In genomic region chr4:87765729-87766128, GRCm38 (mm10) we compare ENCODE assay signal across 24 mouse cellular contexts.
DNase-seq lines count a peak whose midpoint lies in the region; ATAC-seq and TF ChIP-seq lines count a peak whose summit lies in the region.
"Had no signal": no experiment of that assay in that cellular context is flagged by ENCODE, and none has a peak within 500 bp of the region (broad histone marks: within the 10 kb centered on the region; RNA-seq: fewer than 3 reads in every experiment).

No protein-coding gene starts in this region.

- 0 out of 2 replicates have a peak, but pooled peaks have one; percentile 52 for ATAC-seq in heart, embryonic 16.5 days (replicated peaks; ENCODE audit: extremely low read depth, insufficient read depth, low FRiP score)
- peak; percentile 44; the same call in 1 of the 2 replicates for ATAC-seq in lung, embryonic 16.5 days (ENCODE audit: low read depth)
- no peak; the same call in 1 of the 2 replicates for ATAC-seq in limb, embryonic 14.5 days (ENCODE audit: low FRiP score, low read depth)
- ATAC-seq: intestine, postnatal 0 days had no signal

- TF ChIP-seq EP300 in heart, adult 2 months (IDR thresholded peaks at IDR 0.05; ENCODE audit: insufficient read depth, low read depth, low read length), result no peak

- TF ChIP-seq POLR2A in heart, adult 2 months (IDR thresholded peaks at IDR 0.05; ENCODE audit: insufficient read depth, low read depth, low read length), result no peak
- TF ChIP-seq POLR2A in lung, adult 2 months (IDR thresholded peaks at IDR 0.05; ENCODE audit: borderline replicate concordance, extremely low read depth, low read depth, low read length), result no peak
- TF ChIP-seq POLR2A in limb, embryonic 14.5 days (IDR thresholded peaks at IDR 0.05; ENCODE audit: borderline replicate concordance, extremely low read depth, insufficient read depth, insufficient read length), result no peak

- WGBS in heart, embryonic 16.5 days, result 19% methylated on average over 3 of the region's 3 CpGs
- WGBS in heart, adult 2 months, result 26% methylated on average over 3 of the region's 3 CpGs
- 37% methylated on average over 3 of the region's 3 CpGs for WGBS in lung, embryonic 16.5 days
- 48% methylated on average over 3 of the region's 3 CpGs for WGBS in lung, adult 2 months
- 39% methylated on average over 3 of the region's 3 CpGs for WGBS in limb, embryonic 14.5 days

- no peak overlapping the region for H3K9ac ChIP-seq in heart, embryonic 16.5 days (ENCODE audit: low read length)
- no peak overlapping the region for H3K9ac ChIP-seq in heart, adult 2 months (ENCODE audit: low read depth, low read length)
- no peak overlapping the region for H3K9ac ChIP-seq in lung, embryonic 16.5 days (ENCODE audit: low read length)
- no peak overlapping the region for H3K9ac ChIP-seq in limb, embryonic 14.5 days (ENCODE audit: low read depth, low read length, severe bottlenecking)
- H3K9ac ChIP-seq: embryonic facial prominence, embryonic 12.5 days; forebrain, embryonic 12.5 days; hindbrain, embryonic 12.5 days; midbrain, embryonic 12.5 days; neural tube, embryonic 15.5 days had no signal

- no peaks in the 10 kb centered on the region for H3K9me3 ChIP-seq in heart, embryonic 16.5 days (replicated peaks; ENCODE audit: control insufficient read depth, low read length)
- H3K9me3 ChIP-seq in lung, embryonic 16.5 days (ENCODE audit: control insufficient read depth, low read length), result no peaks in the 10 kb centered on the region
- no peaks in the 10 kb centered on the region for H3K9me3 ChIP-seq in limb, embryonic 14.5 days (ENCODE audit: control insufficient read depth, low read length)
- H3K9me3 ChIP-seq: embryonic facial prominence, embryonic 12.5 days; forebrain, embryonic 12.5 days; hindbrain, embryonic 12.5 days; midbrain, embryonic 12.5 days; neural tube, embryonic 15.5 days had no signal

- intact Hi-C loops in gastrocnemius, adult 2 months (cut with DNase I), result no loop called here
- intact Hi-C loops in heart, adult 2 months (cut with DNase I), result no loop called here

- peak overlapping the region; percentile 51; the same call in 1 of the 2 replicates for H3K27ac ChIP-seq in gastrocnemius, adult 2 months
- peak overlapping the region; percentile 51 for H3K27ac ChIP-seq in heart, embryonic 16.5 days (ENCODE audit: low read length)
- no peak overlapping the region for H3K27ac ChIP-seq in heart, adult 2 months
- H3K27ac ChIP-seq in lung, embryonic 16.5 days (ENCODE audit: low read length), result no peak overlapping the region
- no peak overlapping the region for H3K27ac ChIP-seq in limb, embryonic 14.5 days (replicated peaks; ENCODE audit: low read depth, low read length)
- H3K27ac ChIP-seq: embryonic facial prominence, embryonic 12.5 days; forebrain, embryonic 12.5 days; hindbrain, embryonic 12.5 days; midbrain, embryonic 12.5 days; neural tube, embryonic 15.5 days; stomach, postnatal 0 days had no signal

- H3K4me3 ChIP-seq in gastrocnemius, adult 2 months, result no peak overlapping the region
- no peak overlapping the region for H3K4me3 ChIP-seq in heart, embryonic 16.5 days (ENCODE audit: low read length)
- no peak overlapping the region for H3K4me3 ChIP-seq in heart, adult 2 months
- no peak overlapping the region for H3K4me3 ChIP-seq in lung, embryonic 16.5 days (ENCODE audit: low read length)
- no peak overlapping the region for H3K4me3 ChIP-seq in lung, adult 2 months (replicated peaks; ENCODE audit: extremely low read depth, low read depth, low read length)
- H3K4me3 ChIP-seq in limb, embryonic 14.5 days (replicated peaks; ENCODE audit: low read length), result no peak overlapping the region
- H3K4me3 ChIP-seq: embryonic facial prominence, embryonic 12.5 days; erythroblast, embryonic 14.5 days; forebrain, embryonic 12.5 days; hindbrain, embryonic 12.5 days; midbrain, embryonic 12.5 days; neural tube, embryonic 15.5 days had no signal

- H3K4me2 ChIP-seq in heart, embryonic 16.5 days (ENCODE audit: low read depth, low read length), result no peak overlapping the region
- H3K4me2 ChIP-seq in lung, embryonic 16.5 days (ENCODE audit: low read depth, low read length), result no peak overlapping the region
- H3K4me2 ChIP-seq in limb, embryonic 14.5 days (replicated peaks; ENCODE audit: low read depth, low read length, severe bottlenecking), result no peak overlapping the region
- H3K4me2 ChIP-seq: embryonic facial prominence, embryonic 12.5 days; forebrain, embryonic 12.5 days; heart, embryonic 11.5 days; hindbrain, embryonic 12.5 days; midbrain, embryonic 12.5 days; neural tube, embryonic 15.5 days had no signal

- H3K4me1 ChIP-seq in heart, embryonic 16.5 days (ENCODE audit: control insufficient read depth, insufficient read depth, low read length), result peaks cover 7% of the 10 kb centered on the region
- no peaks in the 10 kb centered on the region for H3K4me1 ChIP-seq in heart, adult 2 months (ENCODE audit: control insufficient read depth, insufficient read depth, low read length)
- H3K4me1 ChIP-seq in lung, embryonic 16.5 days (replicated peaks; ENCODE audit: control insufficient read depth, insufficient read depth, low read length), result peaks cover 11% of the 10 kb centered on the region
- no peaks in the 10 kb centered on the region for H3K4me1 ChIP-seq in lung, adult 2 months (ENCODE audit: control insufficient read depth, insufficient read depth, low read length)
- peaks cover 16% of the 10 kb centered on the region for H3K4me1 ChIP-seq in limb, embryonic 14.5 days (ENCODE audit: control insufficient read depth, insufficient read depth, low read length)

- no peaks in the 10 kb centered on the region for H3K36me3 ChIP-seq in heart, embryonic 16.5 days (ENCODE audit: control insufficient read depth, insufficient read depth)
- no peaks in the 10 kb centered on the region for H3K36me3 ChIP-seq in heart, adult 2 months (ENCODE audit: control insufficient read depth, insufficient read depth, low read length)
- H3K36me3 ChIP-seq in lung, embryonic 16.5 days (ENCODE audit: control insufficient read depth, insufficient read depth, low read length), result no peaks in the 10 kb centered on the region
- no peaks in the 10 kb centered on the region for H3K36me3 ChIP-seq in limb, embryonic 14.5 days (ENCODE audit: control insufficient read depth, insufficient read depth, low read length)
- H3K36me3 ChIP-seq: embryonic facial prominence, embryonic 12.5 days; forebrain, embryonic 12.5 days; hindbrain, embryonic 12.5 days; neural tube, embryonic 15.5 days had no signal

- no peaks in the 10 kb centered on the region for H3K27me3 ChIP-seq in heart, embryonic 16.5 days (ENCODE audit: control insufficient read depth, insufficient read depth, low read length)
- no peaks in the 10 kb centered on the region for H3K27me3 ChIP-seq in heart, adult 2 months (ENCODE audit: control insufficient read depth, insufficient read depth, low read length)
- no peaks in the 10 kb centered on the region for H3K27me3 ChIP-seq in lung, embryonic 16.5 days (ENCODE audit: control insufficient read depth, insufficient read depth, low read depth, low read length)
- no peaks in the 10 kb centered on the region for H3K27me3 ChIP-seq in limb, embryonic 14.5 days (ENCODE audit: control insufficient read depth, insufficient read depth, low read length)
- H3K27me3 ChIP-seq: embryonic facial prominence, embryonic 12.5 days; forebrain, embryonic 12.5 days; hindbrain, embryonic 12.5 days; midbrain, embryonic 12.5 days; neural tube, embryonic 15.5 days had no signal

- TF ChIP-seq CTCF in gastrocnemius, adult 2 months (IDR thresholded peaks at IDR 0.05), result no peak
- TF ChIP-seq CTCF in heart, adult 2 months (IDR thresholded peaks at IDR 0.05), result no peak
- no peak for TF ChIP-seq CTCF in lung, adult 2 months (IDR thresholded peaks at IDR 0.05; ENCODE audit: insufficient read depth, low read length)

- DNase-seq in gastrocnemius, adult 2 months, result peak; percentile 30
- no peak for DNase-seq in gastrocnemius, adult 8-10 months (ENCODE audit: low spot score in 2 of 2)
- DNase-seq in heart, adult 2 months, result no peak
- DNase-seq in lung, adult 2 months, result no peak
- DNase-seq in limb, embryonic 14.5 days (ENCODE audit: low spot score), result peak; percentile 44
- DNase-seq in ovary, postnatal 10 days (ENCODE audit: low spot score), result no peak
- DNase-seq: adrenal gland, adult 2 months; cerebellum, adult 18-20 months; cerebellum, postnatal 14 days; layer of hippocampus, adult 9-11 months; liver; thymus, adult 2 months; thymus, postnatal 4 days had no signal

- H3K79me2 ChIP-seq in heart, adult 2 months (replicated peaks; ENCODE audit: control insufficient read depth, insufficient read depth, low read length), result no peaks in the 10 kb centered on the region

Comparison
In these comparisons a context has a peak if more than half of its experiments do, and no peak if none do; other contexts are left out.
1. DNase-seq: peak in gastrocnemius, adult 2 months (single experiment) and limb, embryonic 14.5 days (single experiment); none in gastrocnemius, adult 8-10 months (0 of 2), heart, adult 2 months (0 of 2), lung, adult 2 months (single experiment) and ovary, postnatal 10 days (single experiment).
2. H3K27ac ChIP-seq: peak in gastrocnemius, adult 2 months (single experiment) and heart, embryonic 16.5 days (single experiment); none in heart, adult 2 months (single experiment), lung, embryonic 16.5 days (single experiment) and limb, embryonic 14.5 days (single experiment).